Mouse (Mus musculus) heart, postnatal 0 days (tissue): ENCODE results near the gene Klk12. TPM values are rescaled to one million over a fixed set of nuclear protein-coding genes. Genes with fewer than 3 reads are reported as not detected.

Source experiments
- ATAC-seq: fragments of 200-750 bp; cut with Nextera tagmentation; 2 replicates; pipeline ENCODE4 v1.8.0; 2017; ENCODE audit warnings: low read depth, moderate number of reproducible peaks, moderate library complexity; ENCODE audit not compliant: insufficient read depth
- DNase-seq: peaks from one replicate; pipeline ENCODE4 v3.0.0-alpha.2; 2016; ENCODE audit warnings: low spot score
- H3K27ac ChIP-seq: fragments of 300-500 bp; sonication (generic); 2 replicates; pipeline ENCODE4 v1.5.1; 2014; ENCODE audit warnings: low read depth, mild to moderate bottlenecking
- H3K27me3 ChIP-seq: fragments of 300-500 bp; sonication (generic); 2 replicates; pipeline ENCODE4 v1.6.1; 2014; ENCODE audit warnings: low read length, mixed read lengths; ENCODE audit not compliant: control insufficient read depth, insufficient read depth
- H3K36me3 ChIP-seq: fragments of 300-500 bp; sonication (generic); replicated peaks from 2 replicates; pipeline ENCODE4 v1.6.1; 2014; ENCODE audit warnings: low read length, mixed read lengths; ENCODE audit not compliant: control insufficient read depth, insufficient read depth
- H3K4me1 ChIP-seq: fragments of 300-500 bp; sonication (generic); 2 replicates; pipeline ENCODE4 v1.6.1; 2014; ENCODE audit warnings: antibody characterized with exemption; ENCODE audit not compliant: control insufficient read depth, insufficient read depth
- H3K4me2 ChIP-seq: fragments of 300-500 bp; sonication (generic); 2 replicates; pipeline ENCODE4 v1.6.1; 2014; ENCODE audit warnings: low read depth, mild to moderate bottlenecking, low read length, moderate library complexity
- H3K4me3 ChIP-seq: fragments of 300-500 bp; sonication (generic); 2 replicates; pipeline ENCODE4 v1.5.1; 2014; ENCODE audit warnings: low read depth, low read length
- H3K9ac ChIP-seq: fragments of 300-500 bp; sonication (generic); replicated peaks from 2 replicates; pipeline ENCODE4 v1.6.1; 2014; ENCODE audit warnings: low read depth, low read length, mixed read lengths
- H3K9me3 ChIP-seq: fragments of 300-500 bp; sonication (generic); replicated peaks from 2 replicates; pipeline ENCODE4 v1.6.1; 2016; ENCODE audit warnings: low read length; ENCODE audit not compliant: control insufficient read depth
- CTCF ChIP-seq: IDR thresholded peaks from 2 replicates; pipeline ENCODE4 v1.5.1; 2016; ENCODE audit warnings: antibody characterized with exemption, control low read depth, low read depth
- EP300 ChIP-seq: IDR thresholded peaks from 2 replicates; pipeline ENCODE4 v1.6.1; 2016; ENCODE audit warnings: antibody characterized with exemption, low read depth
- WGBS: fragments of 180-500 bp; shearing (Covaris S2); extraction: QIAGEN DNeasy Blood & Tissue Kit; methylation state at CpG from one replicate; pipeline ENCODE4 v1.1.7; 2014; 5-methylcytosine and 5-hydroxymethylcytosine counted together
- polyA plus RNA-seq: library from polyadenylated mRNA; unstranded; fragments of >200 nt; fragmentation: Nextera tagmentation; extraction: Ambion mirVana; gene quantifications from 2 replicates; pipeline ENCODE4 v1.2.1, GENCODE M21; 2015
- total RNA-seq: library from RNA; depleted of rRNA; stranded (reverse); fragments of >200 nt; gene quantifications from 2 replicates; pipeline ENCODE4 v1.2.3, GENCODE M21; 2014; ENCODE audit warnings: low replicate concordance

The Klk12 gene
- total and polyA plus RNA-seq, 2 experiments from 2014 or later: not detected

GRCm38 (mm10) chr7:43782275-43783265 is 13.9 kb downstream of the Klk12 start:
- peak overlapping the region; percentile 21; the same call in 1 of the 2 replicates for H3K9ac ChIP-seq
- H3K4me3 ChIP-seq: peak overlapping the region; percentile 9; the same call in 1 of the 2 replicates
- ATAC-seq (peak; percentile 72), DNase-seq (peak; percentile 46)
- no peaks in the 10 kb centered on the region for H3K9me3 ChIP-seq
- peaks cover 18% of the 10 kb centered on the region for H3K27me3 ChIP-seq
- H3K36me3 ChIP-seq: no peaks in the 10 kb centered on the region
- TF ChIP-seq EP300: no peak
- TF ChIP-seq CTCF: peak; percentile 69
- H3K4me1 ChIP-seq: no peaks in the 10 kb centered on the region
- WGBS: 6% methylated on average over 36 of the region's 36 CpGs
- peak overlapping the region; percentile 52 for H3K4me2 ChIP-seq
- no peak overlapping the region for H3K27ac ChIP-seq

GRCm38 (mm10) chr7:43785286-43785685 is 16.6 kb downstream of the Klk12 start:
- Histone ChIP-seq H3K4me3 (no peak overlapping the region), H3K4me1 (no peaks in the 10 kb centered on the region), H3K9me3 (no peaks in the 10 kb centered on the region), H3K27ac (no peak overlapping the region), H3K9ac (no peak overlapping the region), H3K36me3 (no peaks in the 10 kb centered on the region), H3K4me2 (no peak overlapping the region), H3K27me3 (peaks cover 18% of the 10 kb centered on the region)
- DNase-seq (no peak), ATAC-seq (peak; percentile 19; the same call in 1 of the 2 replicates)
- 73% methylated on average over 1 of the region's 1 CpGs for WGBS
- peak; percentile 24 for TF ChIP-seq CTCF
- no peak for TF ChIP-seq EP300

GRCm38 (mm10) chr7:43788096-43788495 is 19.4 kb downstream of the Klk12 start:
- no peak for ATAC-seq
- WGBS: 72% methylated on average over 3 of the region's 3 CpGs
- no peak overlapping the region for H3K9ac ChIP-seq

GRCm38 (mm10) chr7:43789295-43789694 is 20.6 kb downstream of the Klk12 start:
- no peak overlapping the region for H3K4me2 ChIP-seq
- no peaks in the 10 kb centered on the region for H3K9me3 ChIP-seq
- H3K9ac ChIP-seq: no peak overlapping the region
- H3K27ac ChIP-seq: no peak overlapping the region
- TF ChIP-seq EP300: no peak
- TF ChIP-seq CTCF: peak; percentile 15; the same call in 1 of the 2 replicates
- no peaks in the 10 kb centered on the region for H3K36me3 ChIP-seq
- WGBS: 68% methylated on average over 2 of the region's 2 CpGs
- no peak overlapping the region for H3K4me3 ChIP-seq
- ATAC-seq (no peak), DNase-seq (no peak)
- H3K4me1 ChIP-seq: no peaks in the 10 kb centered on the region
- peaks cover under 1% of the 10 kb centered on the region; the same call in 1 of the 2 replicates for H3K27me3 ChIP-seq

More at GRCm38 (mm10) chr7:43788096-43788495, 19.4 kb downstream of the Klk12 start:
- H3K9me3 ChIP-seq: no peaks in the 10 kb centered on the region
- peaks cover 12% of the 10 kb centered on the region for H3K27me3 ChIP-seq
- H3K27ac ChIP-seq: no peak overlapping the region
- H3K4me1 ChIP-seq: no peaks in the 10 kb centered on the region
- H3K4me3 ChIP-seq: no peak overlapping the region
- DNase-seq: no peak
- H3K4me2 ChIP-seq: no peak overlapping the region
- no peaks in the 10 kb centered on the region for H3K36me3 ChIP-seq
- TF ChIP-seq CTCF (no peak), EP300 (no peak)

GRCm38 (mm10) chr7:43791591-43791990 is 22.9 kb downstream of the Klk12 start, which contains the start of gene Klk9:
Gene Klk9 (plus strand): TSS chr7:43791891.
- Histone ChIP-seq H3K36me3 (no peaks in the 10 kb centered on the region), H3K4me2 (no peak within 1 kb of the TSS), H3K9ac (no peak within 1 kb of the TSS), H3K4me3 (no peak within 1 kb of the TSS), H3K27ac (no peak within 1 kb of the TSS), H3K9me3 (no peaks in the 10 kb centered on the region), H3K27me3 (peaks cover 10% of the 10 kb centered on the region; the same call in 1 of the 2 replicates), H3K4me1 (peaks cover 8% of the 10 kb centered on the region)
- ATAC-seq (no peak), DNase-seq (no peak)
- WGBS: 63% methylated on average over 7 of the region's 7 CpGs
- no peak for TF ChIP-seq CTCF
- no peak for TF ChIP-seq EP300
